Mouse (Mus musculus): ENCODE results near the gene Ccdc187. TPM values are rescaled to one million over a fixed set of nuclear protein-coding genes. Genes with fewer than 3 reads are reported as not detected.

The Ccdc187 gene
- total and polyA plus RNA-seq, 2 experiments from 2014 or later: 0.16 to 2.8 TPM

- Histone ChIP-seq H3K4me1 (ENCODE audit: insufficient read depth, low read length) (peaks cover 20% of the 10 kb centered on the region), H3K27ac (ENCODE audit: low read depth, low read length) (peak overlapping the region; percentile 85), H3K9me3 (ENCODE audit: low read length) (no peaks in the 10 kb centered on the region), H3K27me3 (ENCODE audit: insufficient read depth, low read length) (no peaks in the 10 kb centered on the region), H3K4me3 (ENCODE audit: low read depth, low read length) (no peak overlapping the region), H3K36me3 (ENCODE audit: insufficient read depth, low read length) (no peaks in the 10 kb centered on the region), H3K9ac (replicated peaks; ENCODE audit: low read length, poor library complexity, severe bottlenecking) (0 out of 2 replicates have a peak overlapping the region, but pooled peaks have one; percentile 9), H3K4me2 (ENCODE audit: low read depth, low read length, poor library complexity, severe bottlenecking) (no peak overlapping the region; the same call in 1 of the 2 replicates)
- DNase-seq (ENCODE audit: low spot score) (no peak), ATAC-seq (ENCODE audit: low FRiP score) (no peak)
- TF ChIP-seq CTCF (IDR thresholded peaks at IDR 0.05): no peak
- 41% methylated on average over 5 of the region's 5 CpGs for WGBS
These were observed 5.9 kb upstream of the Ccdc187 start for GRCm38 (mm10) chr2:26300161-26300807.

DNA sequence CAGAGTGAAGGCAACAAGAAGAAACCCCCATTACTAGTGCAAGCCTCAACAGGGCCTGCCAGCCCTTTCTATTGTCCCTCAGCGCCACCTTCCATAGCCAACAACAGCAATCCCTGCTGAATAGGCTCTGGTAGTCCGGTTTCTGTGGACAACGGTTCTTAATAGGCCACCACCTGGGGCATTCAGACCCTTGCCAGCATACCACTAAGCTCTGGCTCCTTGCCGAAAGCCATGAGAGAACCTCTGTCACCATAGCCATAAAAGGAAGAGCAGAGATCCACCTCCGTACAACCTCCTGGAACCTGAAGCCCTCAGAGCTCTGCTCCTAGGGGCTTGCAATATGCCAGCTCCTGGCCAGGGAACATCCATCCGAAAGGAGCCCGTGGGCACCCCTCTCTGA is 5.0 kb upstream of the Ccdc187 start:
- Histone ChIP-seq H3K9ac (replicated peaks; ENCODE audit: low read length, poor library complexity, severe bottlenecking) (0 out of 2 replicates have a peak overlapping the region, but pooled peaks have one; percentile 30), H3K27ac (ENCODE audit: low read depth, low read length) (peak overlapping the region; percentile 85)
- ATAC-seq (ENCODE audit: low FRiP score): peak; percentile 0; the same call in 1 of the 2 replicates

DNA sequence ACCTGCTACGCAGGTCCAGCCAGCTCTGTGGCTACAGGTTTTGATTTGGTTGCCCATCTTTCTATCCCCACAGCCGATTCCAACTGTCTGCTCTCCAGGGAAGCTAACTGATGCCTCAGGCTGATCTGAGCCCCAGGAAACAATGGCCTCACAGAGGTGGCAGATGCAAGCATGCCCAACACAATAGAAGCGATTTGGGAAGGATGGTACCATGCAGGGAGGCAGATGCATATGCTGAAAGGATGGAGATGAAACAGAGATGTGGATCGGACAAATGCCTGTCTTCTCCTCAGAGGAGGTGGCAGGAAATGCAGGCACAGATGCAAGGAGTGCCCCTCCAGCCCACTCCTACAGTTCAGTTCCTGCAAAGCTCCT is 4.5 kb upstream of the Ccdc187 start:
- H3K27me3 ChIP-seq (ENCODE audit: insufficient read depth, low read length): no peaks in the 10 kb centered on the region
- 6% methylated on average over 4 of the region's 4 CpGs for WGBS
- peaks cover 20% of the 10 kb centered on the region for H3K4me1 ChIP-seq (ENCODE audit: insufficient read depth, low read length)
- peak overlapping the region; percentile 30; the same call in 1 of the 2 replicates for H3K9ac ChIP-seq (replicated peaks; ENCODE audit: low read length, poor library complexity, severe bottlenecking)
- peak; percentile 41 for DNase-seq (ENCODE audit: low spot score)
- TF ChIP-seq CTCF (IDR thresholded peaks at IDR 0.05): no peak
- ATAC-seq (ENCODE audit: low FRiP score): peak; percentile 26; the same call in 1 of the 2 replicates
- H3K4me3 ChIP-seq (ENCODE audit: low read depth, low read length): no peak overlapping the region
- no peaks in the 10 kb centered on the region for H3K36me3 ChIP-seq (ENCODE audit: insufficient read depth, low read length)
- H3K27ac ChIP-seq (ENCODE audit: low read depth, low read length): peak overlapping the region; percentile 85
- no peaks in the 10 kb centered on the region for H3K9me3 ChIP-seq (ENCODE audit: low read length)
- H3K4me2 ChIP-seq (ENCODE audit: low read depth, low read length, poor library complexity, severe bottlenecking): peak overlapping the region; percentile 13; the same call in 1 of the 2 replicates

More for the DNA sequence above, 5.0 kb upstream of the Ccdc187 start:
- 22% methylated on average over 7 of the region's 7 CpGs for WGBS
- Histone ChIP-seq H3K9me3 (ENCODE audit: low read length) (no peaks in the 10 kb centered on the region), H3K4me2 (ENCODE audit: low read depth, low read length, poor library complexity, severe bottlenecking) (no peak overlapping the region), H3K36me3 (ENCODE audit: insufficient read depth, low read length) (no peaks in the 10 kb centered on the region), H3K4me1 (ENCODE audit: insufficient read depth, low read length) (peaks cover 20% of the 10 kb centered on the region), H3K27me3 (ENCODE audit: insufficient read depth, low read length) (no peaks in the 10 kb centered on the region), H3K4me3 (ENCODE audit: low read depth, low read length) (no peak overlapping the region)
- DNase-seq (ENCODE audit: low spot score): peak; percentile 60
- TF ChIP-seq CTCF (IDR thresholded peaks at IDR 0.05): no peak

- DNase-seq (ENCODE audit: low spot score): peak; percentile 85
- H3K27me3 ChIP-seq (ENCODE audit: insufficient read depth, low read length): no peaks in the 10 kb centered on the region
- peak overlapping the region; percentile 30; the same call in 1 of the 2 replicates for H3K9ac ChIP-seq (replicated peaks; ENCODE audit: low read length, poor library complexity, severe bottlenecking)
- H3K4me2 ChIP-seq (ENCODE audit: low read depth, low read length, poor library complexity, severe bottlenecking): peak overlapping the region; percentile 13
- peaks cover 20% of the 10 kb centered on the region for H3K4me1 ChIP-seq (ENCODE audit: insufficient read depth, low read length)
- H3K4me3 ChIP-seq (ENCODE audit: low read depth, low read length): no peak overlapping the region
- H3K9me3 ChIP-seq (ENCODE audit: low read length): no peaks in the 10 kb centered on the region
- WGBS: 1% methylated on average over 10 of the region's 10 CpGs
- TF ChIP-seq CTCF (IDR thresholded peaks at IDR 0.05): peak; percentile 65
- peak; percentile 80 for ATAC-seq (ENCODE audit: low FRiP score)
- H3K27ac ChIP-seq (ENCODE audit: low read depth, low read length): peak overlapping the region; percentile 85
- H3K36me3 ChIP-seq (ENCODE audit: insufficient read depth, low read length): no peaks in the 10 kb centered on the region
These were observed 4.0 kb upstream of the Ccdc187 start for GRCm38 (mm10) chr2:26298208-26298855.

- TF ChIP-seq CTCF (IDR thresholded peaks at IDR 0.05): no peak
- Histone ChIP-seq H3K9ac (replicated peaks; ENCODE audit: low read length, poor library complexity, severe bottlenecking) (no peak overlapping the region), H3K4me2 (ENCODE audit: low read depth, low read length, poor library complexity, severe bottlenecking) (no peak overlapping the region), H3K27ac (ENCODE audit: low read depth, low read length) (peak overlapping the region; percentile 85), H3K27me3 (ENCODE audit: insufficient read depth, low read length) (no peaks in the 10 kb centered on the region), H3K36me3 (ENCODE audit: insufficient read depth, low read length) (no peaks in the 10 kb centered on the region), H3K4me3 (ENCODE audit: low read depth, low read length) (no peak overlapping the region), H3K4me1 (ENCODE audit: insufficient read depth, low read length) (peaks cover 20% of the 10 kb centered on the region), H3K9me3 (ENCODE audit: low read length) (no peaks in the 10 kb centered on the region)
- no peak for ATAC-seq (ENCODE audit: low FRiP score)
- 17% methylated on average over 6 of the region's 6 CpGs for WGBS
- DNase-seq (ENCODE audit: low spot score): peak; percentile 65
These were observed 2.3 kb upstream of the Ccdc187 start for GRCm38 (mm10) chr2:26296606-26297195.

- ATAC-seq (ENCODE audit: low FRiP score): no peak
- TF ChIP-seq CTCF (IDR thresholded peaks at IDR 0.05): no peak
- 67% methylated on average over 5 of the region's 5 CpGs for WGBS
These were observed 4.2 kb downstream of the Ccdc187 start for GRCm38 (mm10) chr2:26290133-26290532.

More at GRCm38 (mm10) chr2:26290133-26290532, 4.2 kb downstream of the Ccdc187 start:
- H3K9me3 ChIP-seq (ENCODE audit: low read length): no peaks in the 10 kb centered on the region
- no peak overlapping the region for H3K4me2 ChIP-seq (ENCODE audit: low read depth, low read length, poor library complexity, severe bottlenecking)
- no peak overlapping the region for H3K9ac ChIP-seq (replicated peaks; ENCODE audit: low read length, poor library complexity, severe bottlenecking)
- no peaks in the 10 kb centered on the region for H3K27me3 ChIP-seq (ENCODE audit: insufficient read depth, low read length)
- H3K4me3 ChIP-seq (ENCODE audit: low read depth, low read length): no peak overlapping the region
- peak; percentile 63 for DNase-seq (ENCODE audit: low spot score)
- H3K4me1 ChIP-seq (ENCODE audit: insufficient read depth, low read length): no peaks in the 10 kb centered on the region
- no peak overlapping the region for H3K27ac ChIP-seq (ENCODE audit: low read depth, low read length)
- H3K36me3 ChIP-seq (ENCODE audit: insufficient read depth, low read length): no peaks in the 10 kb centered on the region

All from midbrain, postnatal 0 days (tissue).